12 mouse cellular contexts compared by ENCODE assay signal in the genomic region with DNA sequence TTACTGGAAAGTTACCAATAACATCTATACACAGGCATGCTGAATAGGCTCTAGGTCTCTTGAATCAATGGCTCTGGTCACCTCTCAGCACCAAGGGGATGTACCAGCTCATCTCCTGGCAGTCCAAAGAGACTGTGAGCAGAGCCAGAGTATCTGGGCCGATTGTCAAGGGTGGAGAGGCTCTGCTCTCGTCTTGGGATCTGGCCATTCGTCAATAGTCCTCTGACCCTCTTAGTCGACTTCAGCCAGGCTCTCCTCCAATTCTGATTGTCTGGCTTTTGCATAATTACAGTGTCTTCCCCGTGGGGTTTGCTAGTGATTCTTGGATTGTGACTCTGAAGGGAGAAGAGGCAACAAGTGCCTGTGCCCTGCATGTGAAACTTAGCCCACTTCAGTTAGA. TPM values are rescaled to one million over a fixed set of nuclear protein-coding genes. Genes with fewer than 3 reads are reported as not detected.
DNase-seq lines count a peak whose midpoint lies in the region; ATAC-seq lines count a peak whose summit lies in the region.
"Had no signal": no experiment of that assay in that cellular context is flagged by ENCODE, and none has a peak within 500 bp of the region (broad histone marks: within the 10 kb centered on the region; RNA-seq: fewer than 3 reads in every experiment).

No protein-coding gene starts in this region.

- no peak for ATAC-seq in CD4-positive, CD25-positive, alpha-beta regulatory T cell, adult 4 months
- ATAC-seq: Patski had no signal

- intact Hi-C loops in heart, postnatal 10 days (cut with DNase I), result no loop called here

- peak; percentile 38 for DNase-seq in adrenal gland, postnatal 14 days
- DNase-seq in adrenal gland, postnatal 4 days (ENCODE audit: low spot score in 2 of 2), result no peak
- peak; percentile 18 for DNase-seq in urinary bladder, postnatal 14 days (ENCODE audit: low spot score)
- no peak for DNase-seq in urinary bladder, postnatal 10 days (ENCODE audit: low spot score)
- DNase-seq in heart, postnatal 10 days, result peak; percentile 58 to 59
- DNase-seq in B cell, adult 2 months, result no peak
- DNase-seq in lung, adult 18-20 months, result no peak
- DNase-seq: liver had no signal

RNA-seq across cellular contexts. Expression of gene Esrrg, which starts 41.3 kb away (rescaled TPM):
- total RNA-seq in adrenal gland, postnatal 14 days (2021), result 11.5 and 17.7 TPM in 2 replicates
- 10 to 100 TPM; 20.0 to 27.2 TPM for total RNA-seq in adrenal gland, postnatal 4 days (2021)
- total RNA-seq in heart, postnatal 10 days (2021), result 10 to 100 TPM; 35.3 to 40.0 TPM
- polyA plus RNA-seq in CD4-positive, CD25-positive, alpha-beta regulatory T cell, adult 4 months (2017; shearing (Covaris generic)), result not detected
- total RNA-seq: granulocyte monocyte progenitor cell, adult 5-6 weeks; megakaryocyte progenitor cell, adult 5-6 weeks had no signal

Comparison
In these comparisons a context has a peak if more than half of its experiments do, and no peak if none do; other contexts are left out.
1. DNase-seq: peak in adrenal gland, postnatal 14 days (single experiment), urinary bladder, postnatal 14 days (single experiment) and heart, postnatal 10 days (2 of 2); none in adrenal gland, postnatal 4 days (0 of 2), urinary bladder, postnatal 10 days (single experiment), B cell, adult 2 months (0 of 2) and lung, adult 18-20 months (0 of 2).